Mouse (Mus musculus): ENCODE measurements around the gene Grb10.

Grb10 gene

DNA sequence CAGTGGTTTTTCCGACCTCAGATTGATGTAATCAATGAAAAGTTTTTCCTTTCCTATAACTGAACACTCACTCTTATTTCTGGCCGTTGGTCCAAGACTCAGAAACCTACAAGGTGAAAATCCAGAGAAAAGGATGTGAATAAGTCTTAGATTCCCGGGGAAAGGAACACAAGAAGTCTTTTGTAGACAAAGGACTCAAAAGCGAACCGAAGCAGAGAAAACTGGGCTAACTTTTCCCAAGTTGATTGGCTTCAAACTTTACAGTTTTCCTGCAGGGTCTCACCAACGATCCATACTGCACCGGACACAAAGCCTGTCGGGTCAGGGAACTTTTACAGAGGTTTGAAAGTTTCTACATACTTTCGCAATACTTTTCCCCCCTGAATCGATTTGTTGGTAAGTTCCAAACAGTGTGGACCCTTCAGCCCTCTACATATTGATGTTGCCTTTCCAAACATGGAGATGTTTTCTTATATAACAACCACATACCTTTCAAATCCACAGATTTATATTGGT is at the start of gene Grb10:
Gene Grb10 (minus strand): TSS at position 214 of the 516 bp plus-strand sequence.
- DNase-seq (ENCODE audit: low read depth): no peak

DNA sequence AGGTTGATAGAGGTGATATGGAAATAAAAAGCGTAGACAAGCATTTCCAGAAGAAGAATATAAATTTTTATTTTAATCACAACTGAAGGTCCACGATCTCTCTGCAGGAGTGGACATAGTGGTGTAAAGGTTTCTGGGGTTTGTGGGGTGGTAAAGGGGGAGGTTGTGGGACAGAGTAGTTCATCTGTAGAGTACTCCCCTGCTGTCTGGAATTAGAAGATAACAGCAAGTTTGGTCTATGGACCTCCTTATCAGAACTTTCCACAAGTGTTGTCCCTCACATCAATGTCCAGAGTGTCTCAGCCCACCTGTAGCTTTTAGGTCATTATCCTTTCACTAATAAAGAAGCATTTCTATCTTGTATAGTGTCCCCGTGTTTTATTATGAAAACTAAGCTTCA is 43.2 kb upstream of the Grb10 start:
- DNase-seq (ENCODE audit: low read depth): no peak

DNA sequence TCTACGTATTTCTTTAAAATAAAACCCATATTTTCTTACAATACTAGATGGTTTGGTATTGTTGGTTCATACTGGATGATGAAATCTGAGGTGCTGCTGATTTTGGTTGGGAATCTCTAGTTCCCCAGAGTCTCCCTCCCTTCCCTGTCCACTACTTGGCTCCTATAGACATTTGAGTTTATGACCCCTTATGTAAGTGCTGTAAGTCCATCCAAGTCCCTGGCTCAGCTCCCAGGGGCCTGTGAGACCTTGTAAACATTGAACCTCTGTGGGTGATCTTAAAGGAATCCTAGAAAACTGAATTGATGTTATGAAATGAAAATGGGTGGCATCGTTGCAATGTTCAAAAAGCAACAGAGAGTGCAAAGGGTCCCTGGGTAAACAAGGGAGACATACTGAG is 40.7 kb upstream of the Grb10 start:
- DNase-seq (ENCODE audit: low read depth): no peak

DNA sequence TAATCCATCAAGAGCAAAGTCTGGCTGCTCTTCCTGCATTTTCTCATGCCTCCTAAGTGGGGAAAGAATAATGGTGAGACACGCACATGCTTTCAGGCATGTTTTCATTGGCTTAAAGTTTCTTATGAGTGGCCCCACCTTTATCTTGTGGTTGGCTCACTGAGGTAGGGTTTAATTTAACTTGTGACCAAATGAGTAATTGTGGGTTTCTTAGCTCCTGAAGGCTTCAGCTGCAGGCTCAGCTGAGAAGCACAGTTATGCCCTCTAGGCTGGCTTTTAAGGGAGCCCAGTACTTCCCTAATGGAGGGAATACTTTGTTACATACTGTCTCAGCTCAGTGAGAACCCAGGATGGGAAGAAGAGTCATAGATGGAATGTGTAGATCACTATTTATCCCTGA is 37.0 kb upstream of the Grb10 start:
- DNase-seq (ENCODE audit: low read depth): no peak

DNA sequence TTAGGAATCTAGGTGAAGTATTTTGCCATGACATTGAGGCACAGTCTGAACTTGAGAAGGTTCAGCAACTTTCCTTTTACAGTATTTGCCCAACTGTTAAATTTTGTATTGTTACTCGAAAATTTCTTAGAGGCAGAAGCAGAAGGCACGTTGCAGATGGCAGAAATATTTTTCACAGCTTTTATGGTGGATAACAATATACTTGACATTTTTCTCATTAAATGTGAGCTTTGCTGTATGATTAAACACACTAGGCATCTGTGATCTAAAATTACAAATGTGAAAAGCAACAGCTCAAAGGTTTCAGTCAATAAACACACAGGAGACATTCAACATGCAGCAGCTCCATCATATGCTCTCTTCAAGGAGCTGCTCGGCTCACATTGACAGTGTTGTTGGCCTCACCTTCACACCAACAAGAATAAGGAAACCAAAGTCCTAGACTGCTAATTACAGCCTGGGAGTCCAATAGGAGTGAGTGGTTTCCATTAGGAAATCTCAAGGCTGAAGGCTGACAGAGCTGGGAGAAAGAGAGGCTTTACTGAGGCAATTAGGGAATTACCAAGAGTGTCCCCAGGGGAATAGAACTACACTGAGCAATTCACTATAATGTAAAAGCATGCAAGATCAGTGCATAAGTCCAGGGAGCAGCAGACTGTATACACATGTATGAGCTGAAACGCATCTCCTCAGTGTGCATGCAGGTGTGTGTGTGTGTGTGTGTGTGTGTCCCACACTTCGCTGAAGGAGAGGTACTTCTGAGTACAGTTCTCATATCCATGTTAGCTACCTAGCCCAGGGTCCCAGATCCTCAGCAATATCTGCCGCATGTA is 35.1 kb upstream of the Grb10 start:
- no peak for DNase-seq (ENCODE audit: low read depth)

DNA sequence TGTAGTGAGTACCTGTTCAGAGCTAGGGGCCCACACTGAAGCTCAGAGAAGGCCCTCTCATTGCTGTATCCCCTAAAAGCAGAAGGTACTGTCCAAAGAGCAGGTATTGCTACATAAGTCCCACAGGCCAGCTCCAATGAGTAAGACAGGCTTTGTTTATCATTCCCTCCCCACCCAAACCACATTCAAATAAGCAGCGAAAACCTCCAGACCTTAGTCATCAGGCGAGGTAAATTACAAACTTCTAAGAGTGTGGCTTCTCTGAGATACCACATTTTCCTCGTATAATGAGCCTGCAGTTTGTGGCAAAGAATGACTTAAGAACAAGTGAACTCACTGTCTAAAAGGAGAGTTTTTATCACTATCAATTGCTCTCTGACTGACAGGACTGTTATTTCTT is 33.8 kb upstream of the Grb10 start:
- DNase-seq (ENCODE audit: low read depth): no peak

DNA sequence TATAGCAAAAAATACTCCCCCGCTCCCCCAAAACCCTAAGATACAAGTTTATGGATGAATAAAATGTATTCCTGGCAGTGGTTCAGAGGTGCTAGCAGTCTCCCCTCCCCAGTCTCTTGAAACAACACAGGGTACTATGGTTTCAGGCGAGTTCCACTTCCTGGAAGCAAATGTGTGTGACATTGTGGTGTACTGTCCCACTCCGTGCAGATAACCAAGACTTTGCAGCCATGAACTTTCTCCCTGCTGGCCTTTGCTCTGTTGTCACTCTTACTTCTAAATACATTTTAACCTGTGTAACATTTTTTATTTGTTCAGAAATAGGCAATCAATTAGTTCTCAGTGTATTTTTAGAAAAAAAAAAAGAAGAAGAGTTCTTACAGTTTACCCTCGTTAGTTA is 20.5 kb upstream of the Grb10 start:
- DNase-seq (ENCODE audit: low read depth): no peak

DNA sequence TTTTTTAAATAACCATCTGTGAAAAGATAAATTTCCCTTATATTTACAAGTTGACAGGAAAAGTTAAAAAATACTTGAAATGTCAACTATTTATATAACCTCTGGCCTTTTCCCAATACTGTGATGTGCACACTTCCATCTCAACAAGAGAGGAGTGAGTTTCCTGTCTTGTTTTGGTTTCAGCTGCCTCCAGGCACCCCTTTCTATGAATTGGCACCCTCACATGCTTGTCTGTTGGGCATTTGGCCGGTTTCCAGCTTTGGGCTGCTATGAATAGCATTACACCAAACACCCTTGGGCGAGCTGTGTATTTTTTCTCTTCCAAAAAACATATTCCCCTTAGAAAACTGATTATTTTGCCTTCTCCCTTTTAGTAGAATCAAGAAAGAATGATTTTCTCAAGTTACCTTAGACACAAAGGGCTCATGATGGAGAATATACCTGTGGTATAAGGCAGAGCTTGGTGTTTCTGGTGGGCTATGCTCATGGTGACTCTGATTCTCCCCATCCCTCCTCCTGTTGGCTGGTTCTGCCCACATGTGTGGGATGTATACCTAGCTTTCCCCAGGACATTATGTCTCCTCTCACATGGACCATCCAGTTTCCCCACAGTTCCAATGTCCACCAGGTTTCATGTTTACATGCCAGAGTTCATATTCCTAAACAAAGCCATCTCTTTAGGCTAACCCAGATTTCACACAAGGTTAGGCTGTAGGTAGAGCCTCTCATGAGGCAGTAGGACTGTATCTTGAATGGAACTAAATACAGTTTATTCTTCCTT is 10.3 kb upstream of the Grb10 start:
- DNase-seq (ENCODE audit: low read depth): no peak

DNA sequence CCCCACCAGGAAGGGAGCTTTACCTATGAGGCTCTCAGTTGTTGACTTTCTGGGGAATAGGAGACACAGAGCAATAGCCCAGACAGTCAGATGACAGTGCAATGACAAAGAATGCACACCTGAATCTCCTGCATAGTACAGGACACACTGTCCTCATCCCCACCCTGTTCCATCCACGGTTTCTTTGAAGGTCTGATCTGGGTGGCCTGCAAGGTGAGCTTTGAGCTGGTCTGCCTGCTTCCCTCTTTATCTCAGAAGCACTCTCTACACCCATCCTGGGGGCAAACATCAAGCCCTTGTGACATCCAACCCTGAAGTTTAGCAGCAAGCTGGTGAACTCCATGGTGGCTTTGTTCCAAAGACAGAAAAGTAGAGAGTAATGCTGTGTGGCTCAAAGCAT is 9.7 kb upstream of the Grb10 start:
- no peak for DNase-seq (ENCODE audit: low read depth)

DNA sequence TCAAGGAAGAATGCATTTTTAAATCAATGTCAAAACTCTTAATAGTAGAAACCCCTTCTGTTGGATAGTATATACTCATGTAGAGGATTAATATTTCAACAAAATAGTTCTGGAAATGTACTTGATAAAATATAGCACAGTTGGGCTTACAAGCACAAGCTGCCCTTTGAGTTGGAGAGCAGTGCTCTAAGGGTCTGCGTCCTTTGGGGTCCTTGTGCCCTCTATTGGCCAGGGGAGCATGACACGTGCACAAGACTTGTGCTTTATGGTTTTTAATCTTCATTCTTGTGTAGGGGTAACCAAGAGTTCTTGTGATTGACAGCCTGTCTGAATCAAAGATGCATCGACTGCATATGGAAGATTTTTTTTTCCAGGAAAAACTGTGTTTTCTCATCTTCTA is 5.8 kb upstream of the Grb10 start:
- DNase-seq (ENCODE audit: low read depth): no peak

DNA sequence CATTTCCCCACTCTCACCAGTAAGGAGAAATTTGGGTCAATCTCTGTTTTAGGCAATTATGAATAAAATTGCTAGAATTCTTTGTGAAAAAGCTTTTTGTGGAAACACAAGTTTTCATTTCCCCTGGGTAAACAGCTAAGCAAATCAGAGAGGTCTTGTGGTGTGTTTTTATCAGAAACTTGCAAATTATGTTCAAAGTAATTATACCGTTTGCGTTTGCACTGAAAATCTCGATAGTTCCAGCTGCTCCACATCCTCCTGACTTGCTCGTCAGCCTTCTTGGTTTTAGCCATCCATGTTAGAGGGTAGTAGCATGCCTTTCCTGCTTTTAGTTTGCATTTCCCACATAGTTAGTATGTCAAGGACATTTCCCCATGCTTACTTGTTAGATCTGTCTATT is 3.3 kb upstream of the Grb10 start:
- DNase-seq (ENCODE audit: low read depth): no peak

DNA sequence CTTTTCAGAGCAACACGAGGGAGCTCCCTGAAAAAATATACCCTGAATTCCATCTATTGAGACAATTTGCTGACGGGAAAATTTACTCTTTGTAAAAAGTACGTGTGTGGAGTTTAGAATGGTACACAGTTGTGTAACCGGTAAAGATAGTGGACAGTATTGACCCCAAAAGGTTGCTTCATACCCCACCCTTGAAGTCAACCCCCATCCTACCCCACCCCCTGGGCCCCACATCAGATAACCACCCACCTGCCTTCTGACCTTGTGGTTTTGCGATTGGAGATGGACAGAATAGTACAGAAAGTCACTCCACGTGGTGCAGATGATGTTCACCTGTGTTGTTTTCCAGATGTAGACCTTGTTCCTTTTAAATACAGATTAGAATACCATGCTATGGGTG is 2.9 kb upstream of the Grb10 start:
- no peak for DNase-seq (ENCODE audit: low read depth)

DNA sequence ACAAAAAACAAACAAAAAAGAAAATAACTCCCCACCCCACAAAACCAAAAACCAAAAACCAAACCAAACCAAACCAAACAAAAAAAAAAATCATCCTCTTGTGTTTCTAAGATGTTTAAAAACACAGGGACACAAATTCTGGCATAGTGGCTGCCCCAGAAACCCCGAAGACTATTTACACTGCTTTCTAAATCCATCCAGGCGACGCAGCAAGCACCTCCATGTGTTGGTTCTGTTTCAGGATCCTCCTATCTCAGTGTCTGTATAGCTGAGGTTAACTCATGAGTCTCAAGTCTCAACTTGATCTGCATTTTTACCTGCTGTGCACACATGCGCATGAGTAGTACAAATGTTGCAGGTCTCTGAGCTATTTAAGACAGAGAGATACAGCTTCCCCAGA is 1.9 kb upstream of the Grb10 start:
- DNase-seq (ENCODE audit: low read depth): no peak

DNA sequence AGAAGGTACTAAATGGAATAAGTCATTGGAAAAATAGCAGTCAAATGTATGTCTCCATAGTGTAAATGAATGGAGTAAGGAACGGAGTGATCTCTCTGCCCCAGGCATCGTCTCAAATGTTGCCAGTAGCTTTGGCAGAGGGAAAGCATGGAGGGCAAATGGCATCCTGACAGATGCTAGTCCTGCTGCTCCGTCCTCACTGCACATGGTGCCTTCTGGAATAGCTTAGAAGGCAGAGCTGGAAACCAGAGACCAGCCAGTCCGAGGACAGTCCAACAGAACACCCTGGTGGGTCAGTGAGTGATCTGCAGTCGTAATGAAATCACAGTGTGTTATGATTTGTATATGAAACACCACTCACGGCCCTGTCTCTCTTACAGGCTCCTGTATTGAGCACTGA is 1.3 kb upstream of the Grb10 start:
- DNase-seq (ENCODE audit: low read depth): no peak

DNA sequence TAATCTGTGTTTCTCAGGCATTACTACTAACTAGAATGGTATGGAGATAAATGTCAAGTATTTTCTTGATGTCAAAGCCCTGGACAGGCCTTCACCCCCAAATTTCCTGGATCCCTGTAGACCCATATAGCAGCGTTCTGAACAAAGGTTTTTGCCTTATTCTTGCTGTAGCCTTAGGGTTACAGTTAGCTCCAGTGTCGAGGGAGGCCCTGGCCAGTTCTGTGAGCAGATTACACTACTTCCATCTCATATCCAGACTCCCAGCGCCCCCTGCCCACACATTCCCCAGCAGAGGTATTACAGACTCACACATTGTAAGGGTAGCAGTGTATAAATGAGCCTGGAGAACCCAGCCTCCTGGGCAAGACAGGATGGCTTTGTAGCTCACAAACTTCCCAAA is 615 bp upstream of the Grb10 start:
- DNase-seq (ENCODE audit: low read depth): no peak

DNA sequence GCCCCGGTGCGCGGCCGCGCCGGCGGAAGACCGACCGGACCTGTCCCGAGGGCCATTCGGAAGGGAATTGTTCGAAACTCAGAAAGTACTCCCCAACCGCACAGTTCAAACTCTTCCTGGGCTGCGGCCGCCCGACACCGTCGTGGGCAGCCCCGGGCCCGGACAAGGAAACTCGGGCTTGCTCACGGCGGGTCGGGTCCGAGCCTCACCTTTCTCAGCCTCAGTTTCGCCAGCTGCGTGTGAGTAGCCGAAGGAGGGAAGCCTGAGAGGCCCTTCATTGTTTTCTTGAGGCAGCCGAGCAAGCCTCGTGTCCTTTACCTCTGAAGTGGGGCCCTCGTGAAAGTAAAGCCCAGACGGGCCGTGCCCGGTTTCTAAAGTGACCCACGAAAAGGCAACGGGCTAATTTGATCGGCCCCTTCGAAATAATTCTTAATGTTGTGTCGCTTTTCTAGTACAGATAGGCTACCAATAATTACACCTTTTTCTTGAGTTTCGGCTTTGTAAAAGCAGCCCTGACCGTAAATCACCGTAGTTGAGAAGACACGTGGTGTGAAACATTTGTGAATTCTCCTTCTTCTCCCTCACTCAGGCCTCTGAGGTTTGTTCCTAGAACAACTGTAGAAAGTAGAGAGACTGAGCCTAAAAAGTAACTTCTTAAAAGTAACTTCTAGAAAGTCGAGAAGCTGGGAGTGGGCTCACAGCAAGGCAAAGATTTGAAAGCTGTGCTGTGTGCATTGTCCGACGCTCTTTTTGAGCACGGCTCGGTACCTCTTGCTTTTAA is 604 bp downstream of the Grb10 start:
- DNase-seq (ENCODE audit: low read depth): no peak

DNA sequence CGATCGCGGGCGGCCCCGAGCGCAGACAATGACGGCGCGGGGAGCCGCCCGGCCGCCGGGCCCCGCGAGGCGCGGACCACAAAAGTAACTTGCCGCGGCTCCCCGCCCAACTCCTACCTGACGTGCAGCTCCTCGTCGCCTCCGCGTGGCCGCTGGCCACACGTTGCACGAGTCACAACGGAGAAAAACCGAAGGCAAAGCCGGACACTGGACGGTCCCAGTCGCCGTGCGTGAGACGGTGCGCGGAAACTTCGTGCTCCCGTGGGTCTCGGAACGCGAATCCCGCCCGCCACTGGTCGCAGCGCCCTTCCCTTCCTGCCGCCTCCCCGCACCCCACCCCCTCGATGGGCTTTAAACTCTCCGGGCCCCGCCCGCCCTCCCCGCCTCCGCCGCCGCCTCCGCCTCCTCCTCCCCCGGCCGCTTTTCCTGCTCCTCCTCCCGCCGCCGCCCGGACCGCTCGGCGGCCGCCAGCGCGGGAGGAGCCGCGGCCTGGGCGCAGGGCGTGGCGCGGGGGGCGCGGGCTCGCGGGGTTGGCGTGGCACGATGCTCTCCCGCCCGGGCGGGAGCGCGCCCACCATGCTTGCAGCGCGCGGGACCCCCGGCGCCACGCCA is 1.3 kb downstream of the Grb10 start:
- DNase-seq (ENCODE audit: low read depth): peak; percentile 3

DNA sequence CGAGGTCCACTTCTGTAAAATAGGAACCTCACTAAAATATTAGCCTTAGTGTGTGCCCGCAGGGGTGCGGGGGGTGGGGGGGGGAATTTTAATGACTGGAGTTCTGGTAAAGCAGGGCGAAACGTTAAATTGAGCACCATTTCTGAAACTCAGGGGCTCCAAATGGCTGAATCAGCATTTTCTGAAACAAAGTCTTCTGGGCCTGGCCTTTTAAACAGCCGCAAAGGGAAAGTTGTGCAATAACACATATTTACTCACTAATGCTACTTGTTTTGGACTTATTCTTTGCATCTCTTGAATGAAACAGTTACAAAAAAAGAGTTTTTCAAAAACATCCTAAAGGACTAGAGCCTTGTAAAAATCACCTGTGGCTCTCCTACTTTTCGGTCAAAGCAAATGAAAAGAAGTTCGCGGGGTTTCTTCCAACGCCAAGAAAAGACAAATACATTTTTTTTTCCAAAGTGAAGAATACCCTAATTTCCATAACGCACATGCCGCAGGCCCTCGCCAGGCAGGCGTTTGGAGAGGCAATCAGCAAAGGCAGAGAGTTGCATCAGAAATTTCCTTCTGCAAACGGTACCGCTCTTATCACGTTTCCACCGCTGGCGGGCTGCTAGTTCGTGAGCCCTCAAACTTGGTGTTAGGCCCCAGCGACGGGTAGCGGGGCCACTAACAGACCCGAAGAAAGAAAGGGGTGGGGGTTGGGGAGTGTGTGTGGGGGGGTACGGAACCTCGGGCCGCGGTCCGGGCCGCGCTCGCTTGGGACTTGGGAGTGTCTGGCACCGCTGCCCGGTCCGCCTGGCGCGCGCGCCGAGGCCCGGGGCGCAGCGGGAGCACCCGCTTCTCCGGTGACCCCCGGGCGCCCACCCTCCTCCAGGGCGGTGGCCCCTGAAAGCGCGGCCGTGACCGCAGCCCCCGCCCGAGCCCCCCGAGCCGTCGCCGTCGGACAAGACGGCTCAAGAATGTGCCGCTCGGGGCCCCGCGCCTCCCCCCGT is 2.3 kb downstream of the Grb10 start:
- peak; percentile 1 for DNase-seq (ENCODE audit: low read depth)

DNA sequence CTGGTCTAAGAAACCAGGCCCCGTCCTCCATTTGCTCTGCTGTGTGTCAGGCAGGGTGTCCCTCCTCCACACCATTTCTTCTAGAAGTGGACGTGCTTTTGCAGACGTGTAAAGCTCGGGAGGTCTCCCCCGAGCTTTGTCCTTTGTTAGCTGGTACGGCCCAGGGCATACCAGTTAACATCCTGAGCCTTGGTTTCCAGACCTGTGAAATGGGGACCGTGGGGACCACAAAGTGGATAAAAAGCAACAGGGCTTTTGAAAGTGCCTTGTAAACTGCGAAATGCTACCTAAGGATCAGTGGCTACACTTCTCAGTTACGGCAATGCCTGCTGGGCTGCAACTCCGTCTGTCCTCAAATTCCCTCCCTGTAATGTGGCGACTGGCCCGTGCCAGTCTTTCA is 3.2 kb downstream of the Grb10 start:
- DNase-seq (ENCODE audit: low read depth): no peak

DNA sequence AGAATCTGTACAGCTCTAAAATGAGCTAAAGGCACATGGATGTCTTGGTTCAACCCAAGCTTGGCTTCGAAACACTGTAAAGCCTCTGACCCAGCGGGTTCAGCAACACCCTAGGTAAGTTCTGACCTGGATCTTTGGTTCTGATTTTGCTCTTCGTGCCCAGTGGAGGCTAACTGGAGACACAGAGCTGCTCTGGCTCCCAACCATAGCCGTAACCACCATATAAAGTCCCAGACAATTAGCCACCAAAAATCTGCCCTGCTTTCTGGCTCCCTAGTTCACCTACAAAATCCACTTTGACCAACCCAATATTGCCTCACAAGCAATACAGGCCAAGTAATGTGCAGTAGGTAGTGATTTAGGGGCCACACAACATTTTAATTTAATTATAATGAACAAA is 3.7 kb downstream of the Grb10 start:
- no peak for DNase-seq (ENCODE audit: low read depth)

DNA sequence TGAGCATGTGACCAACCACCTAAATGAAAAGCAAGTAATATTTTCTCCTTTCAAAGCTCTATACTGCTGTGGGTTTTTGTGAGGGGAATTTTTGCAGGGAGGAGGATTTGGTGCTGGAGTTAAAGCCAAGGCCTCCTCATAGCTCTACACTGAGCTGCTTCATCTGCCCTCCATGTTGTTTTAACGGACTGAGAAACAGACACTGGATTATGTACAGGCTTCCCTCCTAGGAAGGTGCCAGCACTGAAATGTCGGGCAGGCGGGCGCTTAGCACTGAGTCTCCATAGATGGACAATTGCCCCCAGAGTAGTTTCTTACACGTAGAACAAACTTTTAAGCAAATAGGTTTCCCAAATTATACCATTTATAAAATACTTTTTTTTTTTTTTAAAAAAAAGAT is 4.1 kb downstream of the Grb10 start:
- no peak for DNase-seq (ENCODE audit: low read depth)
